Mouse (Mus musculus): ENCODE data around the gene Pcdh19. TPM values are rescaled to one million over a fixed set of nuclear protein-coding genes. Genes with fewer than 3 reads are reported as not detected.
A peak's percentile ranks its signal among the peaks of the same experiment; 100 is the strongest.

Gene Pcdh19
- polyA plus RNA-seq, 1 experiment from 2014 or later, result 1.3 TPM

- no peaks in the 10 kb centered on the region for H3K36me3 ChIP-seq
- no peak overlapping the region for H3K9ac ChIP-seq
- no peak overlapping the region for H3K4me2 ChIP-seq
- 0 out of 2 replicates have a peak, but pooled peaks cover 6% of the 10 kb centered on the region for H3K4me1 ChIP-seq
- H3K9me3 ChIP-seq, result no peaks in the 10 kb centered on the region
- ATAC-seq (ENCODE audit: borderline replicate concordance, extremely low read depth, low FRiP score, low TSS enrichment), result no peak
- H3K27ac ChIP-seq, result no peak overlapping the region
- no peaks in the 10 kb centered on the region for H3K27me3 ChIP-seq
- H3K4me3 ChIP-seq, result no peak overlapping the region
- 49% methylated on average over 4 of the region's 4 CpGs for WGBS
Measured at GRCm38 (mm10) chrX:133655196-133655595, 33.6 kb downstream of the Pcdh19 start.

GRCm38 (mm10) chrX:133653071-133653470 lies 35.7 kb downstream of the Pcdh19 start:
- WGBS, result 74% methylated on average over 3 of the region's 3 CpGs
- H3K4me1 ChIP-seq, result 0 out of 2 replicates have a peak, but pooled peaks cover 6% of the 10 kb centered on the region
- ATAC-seq (ENCODE audit: borderline replicate concordance, extremely low read depth, low FRiP score, low TSS enrichment), result no peak

GRCm38 (mm10) chrX:133650379-133650778 lies 38.4 kb downstream of the Pcdh19 start:
- no peak overlapping the region for H3K9ac ChIP-seq
- WGBS, result 76% methylated on average over 3 of the region's 3 CpGs
- H3K4me1 ChIP-seq, result no peaks in the 10 kb centered on the region
- no peak for ATAC-seq (ENCODE audit: borderline replicate concordance, extremely low read depth, low FRiP score, low TSS enrichment)
- H3K9me3 ChIP-seq, result no peaks in the 10 kb centered on the region
- no peak overlapping the region for H3K4me2 ChIP-seq
- no peaks in the 10 kb centered on the region for H3K27me3 ChIP-seq
- no peak overlapping the region for H3K4me3 ChIP-seq
- H3K36me3 ChIP-seq, result no peaks in the 10 kb centered on the region
- no peak overlapping the region for H3K27ac ChIP-seq

More at GRCm38 (mm10) chrX:133653071-133653470, 35.7 kb downstream of the Pcdh19 start:
- H3K4me3 ChIP-seq, result no peak overlapping the region
- H3K27ac ChIP-seq, result no peak overlapping the region
- no peak overlapping the region for H3K9ac ChIP-seq
- H3K9me3 ChIP-seq, result no peaks in the 10 kb centered on the region
- H3K36me3 ChIP-seq, result no peaks in the 10 kb centered on the region
- H3K4me2 ChIP-seq, result no peak overlapping the region
- no peaks in the 10 kb centered on the region for H3K27me3 ChIP-seq

GRCm38 (mm10) chrX:133647809-133648208 lies 41.0 kb downstream of the Pcdh19 start:
- H3K4me1 ChIP-seq, result no peaks in the 10 kb centered on the region
- H3K36me3 ChIP-seq, result no peaks in the 10 kb centered on the region
- no peak overlapping the region for H3K9ac ChIP-seq
- H3K4me2 ChIP-seq, result no peak overlapping the region
- no peaks in the 10 kb centered on the region for H3K9me3 ChIP-seq
- WGBS, result 52% methylated on average over 2 of the region's 2 CpGs
- ATAC-seq (ENCODE audit: borderline replicate concordance, extremely low read depth, low FRiP score, low TSS enrichment), result no peak
- no peak overlapping the region for H3K27ac ChIP-seq
- H3K27me3 ChIP-seq, result no peaks in the 10 kb centered on the region
- H3K4me3 ChIP-seq, result no peak overlapping the region

GRCm38 (mm10) chrX:133639445-133639844 lies 49.3 kb downstream of the Pcdh19 start:
- ATAC-seq (ENCODE audit: borderline replicate concordance, extremely low read depth, low FRiP score, low TSS enrichment), result no peak
- Histone ChIP-seq H3K27me3 (no peaks in the 10 kb centered on the region), H3K27ac (no peak overlapping the region), H3K9ac (no peak overlapping the region), H3K9me3 (no peaks in the 10 kb centered on the region), H3K36me3 (no peaks in the 10 kb centered on the region), H3K4me3 (no peak overlapping the region), H3K4me1 (no peaks in the 10 kb centered on the region), H3K4me2 (no peak overlapping the region)

- Histone ChIP-seq H3K27me3 (no peaks in the 10 kb centered on the region), H3K9ac (no peak overlapping the region), H3K9me3 (no peaks in the 10 kb centered on the region), H3K4me2 (no peak overlapping the region), H3K4me3 (no peak overlapping the region), H3K4me1 (no peaks in the 10 kb centered on the region), H3K36me3 (no peaks in the 10 kb centered on the region), H3K27ac (no peak overlapping the region)
- ATAC-seq (ENCODE audit: borderline replicate concordance, extremely low read depth, low FRiP score, low TSS enrichment), result no peak
- 57% methylated on average over 8 of the region's 8 CpGs for WGBS
Measured at GRCm38 (mm10) chrX:133629538-133629937, 59.2 kb downstream of the Pcdh19 start.

GRCm38 (mm10) chrX:133618222-133618621 lies 70.6 kb downstream of the Pcdh19 start:
- no peak for ATAC-seq (ENCODE audit: borderline replicate concordance, extremely low read depth, low FRiP score, low TSS enrichment)
- Histone ChIP-seq H3K4me2 (no peak overlapping the region), H3K4me1 (no peaks in the 10 kb centered on the region), H3K9ac (no peak overlapping the region), H3K9me3 (no peaks in the 10 kb centered on the region), H3K27ac (no peak overlapping the region), H3K36me3 (no peaks in the 10 kb centered on the region), H3K27me3 (no peaks in the 10 kb centered on the region), H3K4me3 (no peak overlapping the region)
- 53% methylated on average over 1 of the region's 1 CpGs for WGBS

- WGBS, result 58% methylated on average over 4 of the region's 4 CpGs
- no peak overlapping the region for H3K4me2 ChIP-seq
- no peaks in the 10 kb centered on the region for H3K36me3 ChIP-seq
- no peak overlapping the region for H3K4me3 ChIP-seq
- H3K27ac ChIP-seq, result no peak overlapping the region
- ATAC-seq (ENCODE audit: borderline replicate concordance, extremely low read depth, low FRiP score, low TSS enrichment), result no peak
- no peaks in the 10 kb centered on the region for H3K4me1 ChIP-seq
- no peaks in the 10 kb centered on the region for H3K27me3 ChIP-seq
- no peaks in the 10 kb centered on the region for H3K9me3 ChIP-seq
- no peak overlapping the region for H3K9ac ChIP-seq
Measured at GRCm38 (mm10) chrX:133605828-133606227, 83.0 kb downstream of the Pcdh19 start.

GRCm38 (mm10) chrX:133604272-133604671 lies 84.5 kb downstream of the Pcdh19 start:
- Histone ChIP-seq H3K9me3 (no peaks in the 10 kb centered on the region), H3K27ac (no peak overlapping the region), H3K36me3 (no peaks in the 10 kb centered on the region), H3K9ac (no peak overlapping the region), H3K27me3 (no peaks in the 10 kb centered on the region), H3K4me2 (no peak overlapping the region), H3K4me1 (no peaks in the 10 kb centered on the region), H3K4me3 (no peak overlapping the region)
- ATAC-seq (ENCODE audit: borderline replicate concordance, extremely low read depth, low FRiP score, low TSS enrichment), result peak; percentile 90; the same call in 1 of the 2 replicates
- 31% methylated on average over 4 of the region's 4 CpGs for WGBS

GRCm38 (mm10) chrX:133602068-133602467 lies 86.7 kb downstream of the Pcdh19 start:
- H3K27me3 ChIP-seq, result no peaks in the 10 kb centered on the region
- H3K27ac ChIP-seq, result no peak overlapping the region
- no peak overlapping the region for H3K4me2 ChIP-seq
- no peak for ATAC-seq (ENCODE audit: borderline replicate concordance, extremely low read depth, low FRiP score, low TSS enrichment)
- no peaks in the 10 kb centered on the region for H3K9me3 ChIP-seq
- no peaks in the 10 kb centered on the region for H3K36me3 ChIP-seq
- H3K4me3 ChIP-seq, result no peak overlapping the region
- H3K4me1 ChIP-seq, result no peaks in the 10 kb centered on the region
- 45% methylated on average over 2 of the region's 2 CpGs for WGBS
- H3K9ac ChIP-seq, result no peak overlapping the region

GRCm38 (mm10) chrX:133601658-133602057 lies 87.1 kb downstream of the Pcdh19 start:
- Histone ChIP-seq H3K4me2 (no peak overlapping the region), H3K4me3 (no peak overlapping the region), H3K27ac (no peak overlapping the region), H3K4me1 (no peaks in the 10 kb centered on the region), H3K9ac (no peak overlapping the region), H3K36me3 (no peaks in the 10 kb centered on the region), H3K27me3 (no peaks in the 10 kb centered on the region), H3K9me3 (no peaks in the 10 kb centered on the region)
- no peak for ATAC-seq (ENCODE audit: borderline replicate concordance, extremely low read depth, low FRiP score, low TSS enrichment)
- 55% methylated on average over 1 of the region's 1 CpGs for WGBS

GRCm38 (mm10) chrX:133601195-133601594 lies 87.6 kb downstream of the Pcdh19 start:
- no peaks in the 10 kb centered on the region for H3K9me3 ChIP-seq
- H3K27ac ChIP-seq, result no peak overlapping the region
- no peak overlapping the region for H3K9ac ChIP-seq
- no peaks in the 10 kb centered on the region for H3K4me1 ChIP-seq
- no peaks in the 10 kb centered on the region for H3K27me3 ChIP-seq
- ATAC-seq (ENCODE audit: borderline replicate concordance, extremely low read depth, low FRiP score, low TSS enrichment), result no peak
- no peaks in the 10 kb centered on the region for H3K36me3 ChIP-seq
- H3K4me3 ChIP-seq, result no peak overlapping the region
- 58% methylated on average over 2 of the region's 2 CpGs for WGBS
- H3K4me2 ChIP-seq, result no peak overlapping the region
